Mouse (Mus musculus) thymus, adult 2 months (tissue): Measurements from ENCODE around the gene Rln1. TPM values are rescaled to one million over a fixed set of nuclear protein-coding genes. Genes with fewer than 3 reads are reported as not detected.

Experiments
- DNase-seq: peaks from one replicate; pipeline ENCODE4 v3.0.0; 2021
- H3K27ac ChIP-seq: fragments of 200-500 bp; 2 replicates; pipeline ENCODE4 v1.5.1; 2012; ENCODE audit warnings: low read length, control low read depth; ENCODE audit not compliant: control insufficient read depth, insufficient read depth
- H3K27me3 ChIP-seq: fragments of 200-500 bp; 2 replicates; pipeline ENCODE4 v1.6.1; 2012; ENCODE audit warnings: mild to moderate bottlenecking, low read length, moderate library complexity, mixed read lengths; ENCODE audit not compliant: control insufficient read depth, insufficient read depth
- H3K36me3 ChIP-seq: fragments of 200-500 bp; 2 replicates; pipeline ENCODE4 v1.6.1; 2012; ENCODE audit warnings: mild to moderate bottlenecking, low read length, moderate library complexity; ENCODE audit not compliant: control insufficient read depth, insufficient read depth
- H3K4me1 ChIP-seq: fragments of 200-500 bp; replicated peaks from 2 replicates; pipeline ENCODE4 v1.6.1; 2012; ENCODE audit warnings: low read length; ENCODE audit not compliant: control insufficient read depth, insufficient read depth
- H3K4me3 ChIP-seq: fragments of 200-500 bp; 2 replicates; pipeline ENCODE4 v1.5.1; 2012; ENCODE audit warnings: mild to moderate bottlenecking, low read length, control low read depth, moderate library complexity; ENCODE audit not compliant: control insufficient read depth, insufficient read depth
- CTCF ChIP-seq: fragments of 200-500 bp; IDR thresholded peaks from 2 replicates; pipeline ENCODE4 v1.5.1; 2012; ENCODE audit warnings: mild to moderate bottlenecking, control low read depth, low read length, moderate library complexity, borderline replicate concordance; ENCODE audit not compliant: control insufficient read depth, poor library complexity, insufficient read depth; ENCODE audit errors: extremely low read depth
- POLR2A ChIP-seq: fragments of 200-500 bp; IDR thresholded peaks from 2 replicates; pipeline ENCODE4 v1.6.1; 2012; ENCODE audit warnings: mild to moderate bottlenecking, low read length, control low read depth, moderate library complexity; ENCODE audit not compliant: control insufficient read depth, poor library complexity, insufficient read depth; ENCODE audit errors: extremely low read depth
- WGBS: fragments of 180-500 bp; shearing (Covaris S2); methylation state at CpG from one replicate; pipeline ENCODE4 v1.1.7; 2018; 5-methylcytosine and 5-hydroxymethylcytosine counted together
- polyA plus RNA-seq: library from polyadenylated mRNA; depleted of rRNA; stranded (reverse); fragments of >200 nt; gene quantifications from 2 replicates; pipeline ENCODE4 v1.2.3, GENCODE M21; 2012; rRNA removed

Gene Rln1
- polyA plus RNA-seq: 0.20 and 0.38 TPM in 2 replicates

DNA sequence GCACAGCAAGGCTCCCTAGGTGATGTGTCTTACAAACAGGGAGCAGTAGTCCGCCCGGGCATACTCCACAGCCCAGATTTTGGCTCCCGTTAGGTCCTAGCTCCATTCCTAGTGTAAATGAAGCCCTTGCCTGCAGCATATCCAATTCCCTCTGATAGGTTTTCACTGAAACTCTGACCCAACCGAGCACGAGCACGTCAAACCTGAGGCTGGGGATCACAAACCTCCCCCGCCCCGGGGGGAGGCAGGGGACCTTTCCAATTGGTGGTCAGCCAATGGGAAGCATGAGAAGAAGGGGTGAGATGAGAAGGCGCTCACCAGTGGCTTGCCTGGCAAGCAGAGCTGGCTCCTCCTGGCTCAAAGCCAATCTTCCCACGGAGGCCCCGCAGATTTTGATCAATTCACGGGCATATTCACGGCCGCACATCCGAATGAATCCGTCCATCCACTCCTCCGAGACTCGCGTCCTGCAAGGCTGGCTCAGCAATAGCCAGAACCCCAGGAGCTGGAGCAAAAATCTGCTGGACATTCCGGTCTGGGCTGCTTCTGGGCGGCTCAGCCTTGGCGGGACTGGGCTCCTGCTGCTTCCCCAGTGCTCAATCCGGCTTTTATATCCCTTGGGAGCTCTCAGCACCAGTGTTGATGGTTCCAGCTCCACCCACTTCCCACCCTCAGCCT is at the start of gene Rln1:
Rln1 (minus strand) TSS at position 603 of the 678 bp plus-strand sequence.
- H3K27me3 ChIP-seq: peaks cover 11% of the 10 kb centered on the region; the same call in 1 of the 2 replicates
- no peak within 1 kb of the TSS for H3K4me3 ChIP-seq
- no peak within 1 kb of the TSS for H3K27ac ChIP-seq
- TF ChIP-seq POLR2A (no peak), CTCF (no peak)
- H3K4me1 ChIP-seq: no peaks in the 10 kb centered on the region; the same call in 1 of the 2 replicates
- no peaks in the 10 kb centered on the region for H3K36me3 ChIP-seq
- WGBS: 25% methylated on average over 23 of the region's 23 CpGs
- DNase-seq: no peak

DNA sequence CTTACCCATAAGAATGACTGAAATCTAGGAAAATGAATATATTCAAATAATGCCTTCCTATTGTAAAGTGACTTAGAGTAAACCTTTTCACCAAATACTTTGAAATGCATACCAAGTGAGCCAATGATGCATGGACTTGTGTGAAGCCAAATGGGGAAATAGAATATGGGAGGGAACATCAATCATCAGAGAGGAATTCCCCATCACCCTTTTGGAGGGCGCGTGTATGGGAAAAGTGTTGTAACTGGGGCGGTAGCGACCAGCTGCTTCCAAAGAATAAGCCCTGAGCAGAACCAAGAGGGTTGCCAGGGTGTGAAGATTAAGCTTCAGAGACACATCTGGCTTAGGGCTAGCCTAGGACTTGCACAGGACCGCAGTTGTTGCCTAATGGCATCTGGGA is 48.9 kb upstream of the Rln1 start:
- Histone ChIP-seq H3K27ac (no peak overlapping the region), H3K4me1 (peaks cover 6% of the 10 kb centered on the region)
- WGBS: 94% methylated on average over 5 of the region's 5 CpGs

DNA sequence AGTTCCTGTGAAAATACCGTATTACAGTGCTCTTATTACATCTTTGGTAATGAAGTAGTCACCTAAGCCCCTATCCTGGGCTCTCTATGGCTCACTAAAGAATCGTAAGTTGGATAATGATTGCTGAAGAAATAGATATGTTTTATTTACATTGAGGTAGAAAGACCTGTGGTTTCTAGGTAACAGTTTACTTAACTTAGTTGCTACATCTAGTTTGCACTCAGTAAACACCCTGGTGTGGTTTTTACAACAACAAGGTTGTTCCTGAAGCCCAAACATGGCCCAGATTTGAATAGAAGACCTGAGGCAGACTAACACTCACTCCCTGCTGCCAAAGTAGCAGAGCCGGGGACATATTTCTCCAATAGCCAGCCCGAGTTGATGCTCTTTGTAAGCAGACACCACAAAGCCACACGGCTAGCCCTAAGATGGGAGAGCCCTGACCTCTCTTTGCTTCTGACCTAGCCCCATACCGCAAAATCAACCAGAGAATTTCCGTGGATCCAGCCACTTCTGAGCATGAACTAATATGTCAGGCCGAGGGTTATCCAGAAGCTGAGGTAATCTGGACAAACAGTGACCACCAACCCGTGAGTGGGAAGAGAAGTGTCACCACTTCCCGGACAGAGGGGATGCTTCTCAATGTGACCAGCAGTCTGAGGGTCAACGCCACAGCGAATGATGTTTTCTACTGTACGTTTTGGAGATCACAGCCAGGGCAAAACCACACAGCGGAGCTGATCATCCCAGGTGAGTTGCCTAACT is 45.6 kb upstream of the Rln1 start:
- no peak overlapping the region for H3K4me3 ChIP-seq
- 96% methylated on average over 14 of the region's 14 CpGs for WGBS
- H3K27me3 ChIP-seq: no peaks in the 10 kb centered on the region
- peaks cover 25% of the 10 kb centered on the region for H3K36me3 ChIP-seq
- no peak for DNase-seq
- TF ChIP-seq POLR2A (no peak), CTCF (no peak)
- peaks cover 6% of the 10 kb centered on the region for H3K4me1 ChIP-seq
- H3K27ac ChIP-seq: no peak overlapping the region

More for the DNA sequence above, 48.9 kb upstream of the Rln1 start:
- Histone ChIP-seq H3K36me3 (peaks cover 17% of the 10 kb centered on the region), H3K4me3 (no peak overlapping the region), H3K27me3 (no peaks in the 10 kb centered on the region)
- no peak for DNase-seq
- TF ChIP-seq CTCF (no peak), POLR2A (no peak)

DNA sequence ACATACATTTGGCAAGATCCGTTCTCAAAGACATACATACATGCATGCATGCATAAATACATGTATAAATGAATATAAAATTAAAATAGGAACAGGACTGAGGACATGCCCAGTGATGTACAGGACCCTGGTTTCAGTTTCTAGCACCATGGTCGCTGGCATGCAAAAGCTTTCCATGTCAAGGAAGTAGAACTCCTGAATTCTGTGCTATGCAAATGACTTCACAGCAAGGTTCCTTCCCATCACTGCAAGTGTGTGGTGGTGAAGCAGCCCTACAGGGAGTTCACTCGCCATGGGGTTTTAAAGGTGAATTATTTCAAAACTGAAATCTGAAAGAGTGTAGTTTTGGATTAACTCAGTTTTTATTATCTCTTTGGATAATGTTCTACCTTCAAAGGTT is 41.9 kb upstream of the Rln1 start:
- Histone ChIP-seq H3K27ac (no peak overlapping the region), H3K4me1 (peaks cover 2% of the 10 kb centered on the region), H3K27me3 (no peaks in the 10 kb centered on the region), H3K36me3 (peaks cover 23% of the 10 kb centered on the region; the same call in 1 of the 2 replicates), H3K4me3 (no peak overlapping the region)
- DNase-seq: no peak
- TF ChIP-seq CTCF: no peak
- TF ChIP-seq POLR2A: no peak
- WGBS: 87% methylated on average over 3 of the region's 3 CpGs

DNA sequence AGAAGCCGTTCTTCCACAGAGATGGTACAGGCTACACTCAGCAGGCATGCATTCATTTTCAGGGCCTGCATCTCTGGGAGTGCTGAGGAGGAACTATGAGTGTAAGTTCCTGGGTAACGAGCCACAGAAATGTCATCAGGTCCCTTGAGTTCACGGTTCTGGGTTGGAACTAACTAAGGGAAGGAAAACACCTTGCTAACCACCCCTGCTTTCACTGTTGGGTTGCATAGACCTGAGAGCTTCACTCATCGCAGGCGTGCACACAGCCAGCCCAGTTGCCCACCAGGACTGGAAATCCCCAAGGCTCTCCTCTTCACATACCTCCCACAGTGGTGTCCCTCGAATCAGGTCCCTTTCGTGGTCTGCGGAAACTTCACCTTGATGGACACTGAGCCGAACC is 40.5 kb upstream of the Rln1 start:
- DNase-seq: no peak
- H3K4me3 ChIP-seq: no peak overlapping the region
- H3K27ac ChIP-seq: no peak overlapping the region
- WGBS: 92% methylated on average over 9 of the region's 9 CpGs
- peaks cover 18% of the 10 kb centered on the region; the same call in 1 of the 2 replicates for H3K36me3 ChIP-seq
- H3K27me3 ChIP-seq: no peaks in the 10 kb centered on the region
- H3K4me1 ChIP-seq: peaks cover 2% of the 10 kb centered on the region
- TF ChIP-seq POLR2A: no peak
- TF ChIP-seq CTCF: no peak

DNA sequence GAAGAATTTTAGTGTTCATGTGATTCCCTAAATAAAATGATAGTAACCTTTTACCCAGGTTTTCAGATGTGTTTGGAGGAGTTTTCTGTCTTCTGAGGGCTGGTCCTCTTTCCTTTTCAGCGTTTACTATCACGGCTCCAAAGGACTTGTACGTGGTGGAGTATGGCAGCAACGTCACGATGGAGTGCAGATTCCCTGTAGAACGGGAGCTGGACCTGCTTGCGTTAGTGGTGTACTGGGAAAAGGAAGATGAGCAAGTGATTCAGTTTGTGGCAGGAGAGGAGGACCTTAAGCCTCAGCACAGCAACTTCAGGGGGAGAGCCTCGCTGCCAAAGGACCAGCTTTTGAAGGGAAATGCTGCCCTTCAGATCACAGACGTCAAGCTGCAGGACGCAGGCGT is 39.0 kb upstream of the Rln1 start:
- 90% methylated on average over 11 of the region's 11 CpGs for WGBS
- Histone ChIP-seq H3K4me3 (no peak overlapping the region), H3K27me3 (no peaks in the 10 kb centered on the region), H3K4me1 (peaks cover 4% of the 10 kb centered on the region), H3K36me3 (peaks cover 18% of the 10 kb centered on the region; the same call in 1 of the 2 replicates), H3K27ac (no peak overlapping the region)
- no peak for DNase-seq
- TF ChIP-seq POLR2A (no peak), CTCF (no peak)

DNA sequence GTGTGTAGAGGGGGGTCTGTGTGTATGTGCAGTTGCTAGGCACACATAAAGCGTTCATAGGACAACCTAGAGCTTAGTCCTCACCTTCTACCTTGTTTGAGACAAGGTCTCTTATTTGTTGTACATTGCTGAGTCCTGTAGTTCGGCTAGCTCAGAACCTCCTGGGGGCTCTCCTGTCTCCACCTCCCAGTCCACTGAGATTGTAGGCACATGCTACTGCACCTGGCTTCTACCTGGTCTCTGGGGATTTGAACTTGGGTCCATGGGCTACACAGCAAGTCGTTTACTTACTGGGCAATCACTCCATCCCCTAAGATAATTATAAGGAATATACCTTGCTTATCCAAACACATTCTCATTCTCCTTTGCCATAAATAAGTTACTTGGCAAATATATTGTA is 38.2 kb upstream of the Rln1 start:
- Histone ChIP-seq H3K4me1 (peaks cover 4% of the 10 kb centered on the region), H3K27ac (peak overlapping the region; percentile 46; the same call in 1 of the 2 replicates), H3K36me3 (peaks cover 18% of the 10 kb centered on the region; the same call in 1 of the 2 replicates), H3K27me3 (no peaks in the 10 kb centered on the region), H3K4me3 (no peak overlapping the region)
- TF ChIP-seq CTCF (no peak), POLR2A (no peak)
- WGBS: 72% methylated on average over 3 of the region's 3 CpGs
- no peak for DNase-seq
